Mouse (Mus musculus): ENCODE results near the gene Olfr1404. TPM values are rescaled to one million over a fixed set of nuclear protein-coding genes. Genes with fewer than 3 reads are reported as not detected.

Olfr1404 gene
- polyA plus RNA-seq, 1 experiment: not detected

- TF ChIP-seq CTCF (IDR thresholded peaks at IDR 0.05; ENCODE audit: borderline replicate concordance, insufficient read depth, low read depth, low read length) (no peak), POLR2A (IDR thresholded peaks at IDR 0.05; ENCODE audit: borderline replicate concordance, insufficient read depth, low read length) (no peak)
- H3K4me3 ChIP-seq (replicated peaks; ENCODE audit: insufficient read depth, low read depth, low read length): no peak overlapping the region
- WGBS: 93% methylated on average over 3 of the region's 3 CpGs
- no peaks in the 10 kb centered on the region for H3K27me3 ChIP-seq (ENCODE audit: control insufficient read depth, insufficient read depth, low read length)
- H3K27ac ChIP-seq (ENCODE audit: insufficient read depth, low read length): no peak overlapping the region
- no peaks in the 10 kb centered on the region for H3K4me1 ChIP-seq (ENCODE audit: control insufficient read depth, insufficient read depth, low read length)
- no peak for DNase-seq
These were observed 37.7 kb downstream of the Olfr1404 start for GRCm38 (mm10) chr1:173249888-173250287.

GRCm38 (mm10) chr1:173265701-173266100 lies 53.5 kb downstream of the Olfr1404 start, which contains the start of gene Olfr418:
TSS of gene Olfr418 (plus strand) at chr1:173266001.
- Histone ChIP-seq H3K4me1 (ENCODE audit: control insufficient read depth, insufficient read depth, low read length) (no peaks in the 10 kb centered on the region), H3K27ac (ENCODE audit: insufficient read depth, low read length) (no peak within 1 kb of the TSS)
- TF ChIP-seq POLR2A (IDR thresholded peaks at IDR 0.05; ENCODE audit: borderline replicate concordance, insufficient read depth, low read length): no peak
- TF ChIP-seq CTCF (IDR thresholded peaks at IDR 0.05; ENCODE audit: borderline replicate concordance, insufficient read depth, low read depth, low read length): no peak

More at GRCm38 (mm10) chr1:173265701-173266100, 53.5 kb downstream of the Olfr1404 start, which contains the start of gene Olfr418:
- Histone ChIP-seq H3K27me3 (ENCODE audit: control insufficient read depth, insufficient read depth, low read length) (no peaks in the 10 kb centered on the region), H3K4me3 (replicated peaks; ENCODE audit: insufficient read depth, low read depth, low read length) (no peak within 1 kb of the TSS)
- no peak for DNase-seq

Other genes with a start within 250 kb of the Olfr1404 start
- not detected in 2 replicates for gene Olfr1408, start 75.0 kb upstream of the Olfr1404 start, polyA plus RNA-seq (2012; rRNA removed)
- not detected in 2 replicates for gene Olfr1406, start 21.8 kb upstream of the Olfr1404 start, polyA plus RNA-seq (2012; rRNA removed)
- gene Olfr218, start 14.6 kb upstream of the Olfr1404 start, polyA plus RNA-seq (2012; rRNA removed): not detected in 2 replicates
- gene Fcer1a, start 14.8 kb downstream of the Olfr1404 start, polyA plus RNA-seq (2012; rRNA removed): not detected in 2 replicates
- gene Olfr418, start 53.6 kb downstream of the Olfr1404 start, polyA plus RNA-seq (2012; rRNA removed): not detected in 2 replicates
- not detected in 2 replicates for gene Mptx2, start 65.4 kb downstream of the Olfr1404 start, polyA plus RNA-seq (2012; rRNA removed)
- gene Ackr1, start 121.4 kb downstream of the Olfr1404 start, polyA plus RNA-seq (2012; rRNA removed): 250 and 253 TPM in 2 replicates
- gene Aim2, start 138.5 kb downstream of the Olfr1404 start, polyA plus RNA-seq (2012; rRNA removed): 1.3 and 2.0 TPM in 2 replicates
- gene Cadm3, start 155.3 kb downstream of the Olfr1404 start, polyA plus RNA-seq (2012; rRNA removed): 979 and 1,062 TPM in 2 replicates